Mouse (Mus musculus): Measurements from ENCODE around the gene Kpna4. TPM values are rescaled to one million over a fixed set of nuclear protein-coding genes. Genes with fewer than 3 reads are reported as not detected.
A peak's percentile ranks its signal among the peaks of the same experiment; 100 is the strongest.

Kpna4 gene
- polyA plus RNA-seq, 1 experiment, result 5.1 TPM

- no peak overlapping the region for H3K4me3 ChIP-seq (replicated peaks)
- TF ChIP-seq FLI1 (IDR thresholded peaks at IDR 0.05; ENCODE audit: low read length), result no peak
- no peak for TF ChIP-seq GATA1 (IDR thresholded peaks at IDR 0.05; ENCODE audit: borderline replicate concordance, low read length)
- H3K36me3 ChIP-seq (replicated peaks; ENCODE audit: low read length), result no peaks in the 10 kb centered on the region
- H3K27me3 ChIP-seq (replicated peaks), result no peaks in the 10 kb centered on the region
- H3K4me1 ChIP-seq, result peaks cover 27% of the 10 kb centered on the region
- H3K9me3 ChIP-seq, result no peaks in the 10 kb centered on the region
Observed at GRCm38 (mm10) chr3:69154691-69155090, 27.8 kb upstream of the Kpna4 start.

DNA sequence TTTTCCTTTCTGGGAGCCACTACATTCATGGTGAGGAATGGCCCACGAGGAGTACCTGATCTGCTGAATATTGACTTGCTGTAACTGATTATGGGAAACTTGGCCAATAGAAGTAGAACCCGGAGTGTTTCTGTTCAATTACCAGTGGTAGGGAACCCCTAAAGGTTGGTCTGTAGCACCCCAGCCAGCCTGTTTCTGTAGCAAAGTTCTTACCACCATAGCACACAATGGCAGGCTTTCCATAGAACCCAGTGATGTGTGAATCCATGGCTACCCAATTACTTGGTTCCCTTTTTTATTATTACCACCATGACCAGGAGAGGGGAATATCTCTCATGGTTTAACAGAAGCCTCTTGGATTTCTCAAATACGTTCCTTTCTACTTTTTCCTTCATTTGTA lies 24.0 kb upstream of the Kpna4 start:
- no peak overlapping the region for H3K4me3 ChIP-seq (replicated peaks)
- no peak for TF ChIP-seq GATA1 (IDR thresholded peaks at IDR 0.05; ENCODE audit: borderline replicate concordance, low read length)
- no peak for TF ChIP-seq FLI1 (IDR thresholded peaks at IDR 0.05; ENCODE audit: low read length)
- no peaks in the 10 kb centered on the region for H3K36me3 ChIP-seq (replicated peaks; ENCODE audit: low read length)
- H3K9me3 ChIP-seq, result no peaks in the 10 kb centered on the region
- H3K4me1 ChIP-seq, result peaks cover 11% of the 10 kb centered on the region
- H3K27me3 ChIP-seq (replicated peaks), result peaks cover 2% of the 10 kb centered on the region

- TF ChIP-seq GATA1 (IDR thresholded peaks at IDR 0.05; ENCODE audit: borderline replicate concordance, low read length), result no peak
- no peak for TF ChIP-seq FLI1 (IDR thresholded peaks at IDR 0.05; ENCODE audit: low read length)
Observed at GRCm38 (mm10) chr3:69142372-69142994, 15.6 kb upstream of the Kpna4 start.

GRCm38 (mm10) chr3:69140851-69141250 lies 13.9 kb upstream of the Kpna4 start:
- no peak overlapping the region for H3K4me3 ChIP-seq (replicated peaks)
- TF ChIP-seq GATA1 (IDR thresholded peaks at IDR 0.05; ENCODE audit: borderline replicate concordance, low read length) (no peak), FLI1 (IDR thresholded peaks at IDR 0.05; ENCODE audit: low read length) (no peak)
- H3K4me1 ChIP-seq, result no peaks in the 10 kb centered on the region
- H3K9me3 ChIP-seq, result peaks cover 5% of the 10 kb centered on the region
- no peaks in the 10 kb centered on the region for H3K27me3 ChIP-seq (replicated peaks)
- H3K36me3 ChIP-seq (replicated peaks; ENCODE audit: low read length), result no peaks in the 10 kb centered on the region

More at GRCm38 (mm10) chr3:69142372-69142994, 15.6 kb upstream of the Kpna4 start:
- Histone ChIP-seq H3K27me3 (replicated peaks) (peaks cover 2% of the 10 kb centered on the region), H3K4me1 (no peaks in the 10 kb centered on the region), H3K36me3 (replicated peaks; ENCODE audit: low read length) (no peaks in the 10 kb centered on the region), H3K4me3 (replicated peaks) (no peak overlapping the region), H3K9me3 (peaks cover 5% of the 10 kb centered on the region)

DNA sequence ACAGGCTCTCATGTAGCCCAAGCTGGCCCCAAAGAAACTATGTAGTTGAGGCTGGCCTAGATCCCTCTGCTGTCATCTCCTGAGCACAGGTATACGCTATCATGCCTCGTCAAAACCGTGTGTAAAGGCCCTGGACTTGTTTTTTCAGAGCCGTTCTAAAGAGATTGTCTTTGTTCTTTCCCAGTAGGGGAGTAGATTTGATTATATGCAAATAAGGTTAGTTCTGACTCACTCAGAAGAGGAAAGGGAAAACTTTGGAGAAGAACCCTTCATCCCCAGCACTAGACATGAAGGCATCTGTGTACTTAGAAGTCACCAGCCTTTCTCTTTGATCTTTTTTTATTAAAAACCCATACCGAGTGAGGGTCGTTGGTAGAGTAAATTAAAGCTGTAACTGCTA lies 9.1 kb upstream of the Kpna4 start:
- Histone ChIP-seq H3K9me3 (no peaks in the 10 kb centered on the region), H3K4me1 (peaks cover 2% of the 10 kb centered on the region; the same call in 1 of the 2 replicates), H3K36me3 (replicated peaks; ENCODE audit: low read length) (no peaks in the 10 kb centered on the region), H3K27me3 (replicated peaks) (no peaks in the 10 kb centered on the region), H3K4me3 (replicated peaks) (no peak overlapping the region)
- no peak for TF ChIP-seq GATA1 (IDR thresholded peaks at IDR 0.05; ENCODE audit: borderline replicate concordance, low read length)
- no peak for TF ChIP-seq FLI1 (IDR thresholded peaks at IDR 0.05; ENCODE audit: low read length)

DNA sequence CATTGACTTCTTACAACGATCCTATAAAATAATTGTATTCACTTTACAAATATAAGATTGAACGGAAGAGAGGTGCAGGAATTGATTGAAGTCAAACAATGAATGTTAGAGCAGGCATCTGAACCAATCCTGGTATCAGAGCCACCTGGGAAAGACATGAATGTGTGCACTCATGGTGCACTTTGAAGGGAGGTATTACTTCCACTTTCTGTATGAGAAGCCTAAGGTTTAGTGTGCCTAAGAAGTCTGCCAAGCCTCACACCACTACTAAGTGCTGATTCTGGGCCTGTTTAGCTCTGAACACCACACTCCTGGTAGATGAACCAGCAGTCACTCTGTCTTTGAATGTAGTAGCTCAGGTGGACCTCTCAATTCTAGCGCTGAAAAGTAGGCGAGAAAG lies 4.1 kb upstream of the Kpna4 start:
- no peaks in the 10 kb centered on the region for H3K36me3 ChIP-seq (replicated peaks; ENCODE audit: low read length)
- H3K4me1 ChIP-seq, result peaks cover 10% of the 10 kb centered on the region
- H3K9me3 ChIP-seq, result no peaks in the 10 kb centered on the region
- no peak overlapping the region for H3K4me3 ChIP-seq (replicated peaks)
- TF ChIP-seq FLI1 (IDR thresholded peaks at IDR 0.05; ENCODE audit: low read length) (no peak), GATA1 (IDR thresholded peaks at IDR 0.05; ENCODE audit: borderline replicate concordance, low read length) (no peak)
- no peaks in the 10 kb centered on the region for H3K27me3 ChIP-seq (replicated peaks)

DNA sequence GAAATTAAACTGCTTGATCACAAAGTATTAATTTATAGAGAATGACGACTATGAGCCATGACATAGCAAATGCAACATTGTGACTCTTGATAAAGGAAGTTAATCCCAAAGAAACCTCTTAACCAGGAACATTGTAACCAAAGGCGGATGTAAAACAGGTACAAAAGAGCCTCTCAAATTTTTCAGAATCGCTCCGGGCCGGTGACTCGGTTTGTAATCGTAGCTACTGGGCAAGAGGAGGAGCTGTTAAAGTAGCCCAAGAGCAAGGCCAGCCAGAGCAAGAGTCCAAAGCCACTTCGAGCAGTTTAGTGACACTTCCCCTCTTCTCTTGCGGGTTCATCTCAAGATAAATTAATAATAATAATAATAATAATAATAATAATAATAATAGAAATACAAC lies 780 bp upstream of the Kpna4 start:
- H3K9me3 ChIP-seq, result no peaks in the 10 kb centered on the region
- peak overlapping the region; percentile 94 for H3K4me3 ChIP-seq (replicated peaks)

GRCm38 (mm10) chr3:69127346-69127678 lies 399 bp upstream of the Kpna4 start:
- H3K36me3 ChIP-seq (replicated peaks; ENCODE audit: low read length), result peaks cover 4% of the 10 kb centered on the region
- peaks cover 29% of the 10 kb centered on the region for H3K4me1 ChIP-seq
- H3K27me3 ChIP-seq (replicated peaks), result no peaks in the 10 kb centered on the region
- H3K4me3 ChIP-seq (replicated peaks), result peak overlapping the region; percentile 94
- H3K9me3 ChIP-seq, result no peaks in the 10 kb centered on the region
- TF ChIP-seq GATA1 (IDR thresholded peaks at IDR 0.05; ENCODE audit: borderline replicate concordance, low read length), result no peak
- TF ChIP-seq FLI1 (IDR thresholded peaks at IDR 0.05; ENCODE audit: low read length), result no peak

More for the DNA sequence above, 780 bp upstream of the Kpna4 start:
- no peaks in the 10 kb centered on the region for H3K27me3 ChIP-seq (replicated peaks)
- TF ChIP-seq FLI1 (IDR thresholded peaks at IDR 0.05; ENCODE audit: low read length) (no peak), GATA1 (IDR thresholded peaks at IDR 0.05; ENCODE audit: borderline replicate concordance, low read length) (no peak)
- peaks cover 25% of the 10 kb centered on the region for H3K4me1 ChIP-seq
- peaks cover 4% of the 10 kb centered on the region for H3K36me3 ChIP-seq (replicated peaks; ENCODE audit: low read length)

GRCm38 (mm10) chr3:69125891-69126508 lies 913 bp downstream of the Kpna4 start:
- peak overlapping the region; percentile 94 for H3K4me3 ChIP-seq (replicated peaks)
- TF ChIP-seq GATA1 (IDR thresholded peaks at IDR 0.05; ENCODE audit: borderline replicate concordance, low read length) (no peak), FLI1 (IDR thresholded peaks at IDR 0.05; ENCODE audit: low read length) (no peak)
- H3K9me3 ChIP-seq, result no peaks in the 10 kb centered on the region
- peaks cover 4% of the 10 kb centered on the region for H3K36me3 ChIP-seq (replicated peaks; ENCODE audit: low read length)
- no peaks in the 10 kb centered on the region for H3K27me3 ChIP-seq (replicated peaks)
- H3K4me1 ChIP-seq, result peaks cover 38% of the 10 kb centered on the region

GRCm38 (mm10) chr3:69125461-69125860 lies 1.5 kb downstream of the Kpna4 start:
- Histone ChIP-seq H3K9me3 (no peaks in the 10 kb centered on the region), H3K4me3 (replicated peaks) (peak overlapping the region; percentile 94), H3K27me3 (replicated peaks) (no peaks in the 10 kb centered on the region), H3K4me1 (peaks cover 42% of the 10 kb centered on the region), H3K36me3 (replicated peaks; ENCODE audit: low read length) (peaks cover 10% of the 10 kb centered on the region)
- TF ChIP-seq FLI1 (IDR thresholded peaks at IDR 0.05; ENCODE audit: low read length) (no peak), GATA1 (IDR thresholded peaks at IDR 0.05; ENCODE audit: borderline replicate concordance, low read length) (no peak)

Data from megakaryocyte, embryonic 14.5 days (primary cell).